Mouse (Mus musculus): ENCODE measurements around the gene Ebf1.

DNA sequence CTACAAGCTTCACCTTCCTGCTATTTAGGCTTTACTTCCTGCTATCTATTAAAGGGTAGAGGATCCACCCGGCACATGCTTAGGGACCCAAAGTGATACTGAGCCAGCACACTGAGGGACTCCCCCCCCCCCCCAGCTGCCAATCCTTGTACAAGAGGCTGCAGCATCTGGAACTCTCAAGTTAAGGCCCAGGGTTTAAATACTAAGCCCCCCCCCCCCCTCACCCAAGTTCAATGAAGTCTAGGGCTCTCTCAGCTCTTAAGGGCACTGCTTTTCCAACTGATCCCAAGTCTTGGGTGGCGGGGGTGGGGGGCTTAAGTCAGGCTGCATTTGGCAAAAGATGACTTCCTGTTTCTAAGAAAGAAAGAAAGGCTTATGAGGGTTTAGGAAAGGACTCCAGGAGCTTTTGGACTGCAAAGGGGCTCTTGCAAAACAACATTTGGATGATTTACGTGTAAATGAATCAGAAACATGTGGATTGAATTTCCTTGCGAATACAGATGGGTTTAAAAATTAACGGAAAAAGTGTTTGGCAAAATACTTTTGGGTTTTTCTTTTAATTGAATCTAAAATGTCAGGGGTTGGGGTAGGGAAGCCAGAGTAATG lies 385.7 kb downstream of the Ebf1 start:
- no peak for TF ChIP-seq CTCF (IDR thresholded peaks at IDR 0.05)
- no peak for TF ChIP-seq EP300 (IDR thresholded peaks at IDR 0.05)
